Mouse (Mus musculus) C2C12 (cell line): Measurements from ENCODE around the gene Cpne4. TPM values are rescaled to one million over a fixed set of nuclear protein-coding genes. Genes with fewer than 3 reads are reported as not detected.

ENCODE experiments used
- H3K27me3 ChIP-seq: one replicate; pipeline ENCODE4 v1.6.1; 2011; ENCODE audit not compliant: control insufficient read depth, insufficient read depth, insufficient read length
- H3K36me3 ChIP-seq: one replicate; pipeline ENCODE4 v1.6.1; 2011; ENCODE audit not compliant: control insufficient read depth, insufficient read depth
- H3K4me3 ChIP-seq: one replicate; pipeline ENCODE4 v1.5.1; 2011; ENCODE audit warnings: mild to moderate bottlenecking, control low read depth; ENCODE audit not compliant: poor library complexity, insufficient read depth, severe bottlenecking
- H3K79me2 ChIP-seq: one replicate; pipeline ENCODE4 v1.6.1; 2011; ENCODE audit not compliant: control insufficient read depth, insufficient read depth
- H3K79me3 ChIP-seq: one replicate; pipeline ENCODE4 v1.6.1; 2011; ENCODE audit warnings: low read depth, control low read depth
- H3ac ChIP-seq: one replicate; pipeline ENCODE3; 2011; ENCODE audit warnings: low read depth; ENCODE audit not compliant: control insufficient read depth, insufficient read length
- CEBPB ChIP-seq: IDR thresholded peaks from one replicate; pipeline ENCODE4 v1.6.1; 2011; ENCODE audit warnings: low read depth, mild to moderate bottlenecking, control low read depth, moderate library complexity
- CTCF ChIP-seq: IDR thresholded peaks from one replicate; pipeline ENCODE4 v1.5.1; 2011; ENCODE audit not compliant: control insufficient read depth, insufficient read depth, insufficient read length
- FOSL1 ChIP-seq: IDR thresholded peaks from one replicate; pipeline ENCODE4 v1.8.0; 2011; ENCODE audit warnings: mild to moderate bottlenecking, low read length; ENCODE audit not compliant: poor library complexity, insufficient read depth, severe bottlenecking
- MAX ChIP-seq: IDR thresholded peaks from one replicate; pipeline ENCODE4 v1.6.1; 2011; ENCODE audit warnings: mild to moderate bottlenecking, control low read depth
- MYOD1 ChIP-seq: IDR thresholded peaks from one replicate; pipeline ENCODE4 v1.6.1; 2011; ENCODE audit warnings: low read depth; ENCODE audit not compliant: control insufficient read depth, insufficient read length
- MYOG ChIP-seq: IDR thresholded peaks from one replicate; pipeline ENCODE4 v1.6.1; 2011; ENCODE audit not compliant: control insufficient read depth, insufficient read length; ENCODE audit errors: extremely low read depth
- USF1 ChIP-seq: IDR thresholded peaks from one replicate; pipeline ENCODE4 v1.6.1; 2011; ENCODE audit warnings: low read depth, mild to moderate bottlenecking, control low read depth, moderate library complexity
- polyA plus RNA-seq: library from polyadenylated mRNA; unstranded; fragments of >200 nt; fragmentation: generic; extraction: Trizol; gene quantifications from one replicate; pipeline ENCODE4 v1.2.1, GENCODE M21; 2012; ENCODE audit warnings: missing spikeins

Cpne4 gene
- polyA plus RNA-seq, 1 experiment = not detected

GRCm38 (mm10) chr9:104913327-104913726 is 366.2 kb downstream of the Cpne4 start:
- Histone ChIP-seq H3ac (no peak overlapping the region), H3K79me2 (no peaks in the 10 kb centered on the region), H3K79me3 (no peaks in the 10 kb centered on the region), H3K27me3 (no peaks in the 10 kb centered on the region), H3K4me3 (no peak overlapping the region), H3K36me3 (no peaks in the 10 kb centered on the region)
- no peak for TF ChIP-seq FOSL1
- no peak for TF ChIP-seq MYOD1
- no peak for TF ChIP-seq MAX
- TF ChIP-seq USF1 = no peak
- no peak for TF ChIP-seq MYOG
- TF ChIP-seq CEBPB = no peak
- TF ChIP-seq CTCF = no peak

- TF ChIP-seq CEBPB (no peak), MYOG (no peak), CTCF (no peak), FOSL1 (no peak), MYOD1 (no peak), USF1 (no peak), MAX (no peak)
- H3K36me3 ChIP-seq = no peaks in the 10 kb centered on the region
- no peak overlapping the region for H3ac ChIP-seq
- no peak overlapping the region for H3K4me3 ChIP-seq
- H3K79me2 ChIP-seq = no peaks in the 10 kb centered on the region
- H3K27me3 ChIP-seq = no peaks in the 10 kb centered on the region
- no peaks in the 10 kb centered on the region for H3K79me3 ChIP-seq
Observed at GRCm38 (mm10) chr9:104921197-104921596, 374.1 kb downstream of the Cpne4 start.

- no peaks in the 10 kb centered on the region for H3K27me3 ChIP-seq
- TF ChIP-seq MYOG (no peak), CTCF (no peak), USF1 (no peak), MYOD1 (no peak), FOSL1 (no peak), CEBPB (no peak), MAX (no peak)
- no peaks in the 10 kb centered on the region for H3K36me3 ChIP-seq
- H3K79me3 ChIP-seq = no peaks in the 10 kb centered on the region
- no peak overlapping the region for H3ac ChIP-seq
- no peak overlapping the region for H3K4me3 ChIP-seq
- no peaks in the 10 kb centered on the region for H3K79me2 ChIP-seq
Observed at GRCm38 (mm10) chr9:104922051-104922450, 375.0 kb downstream of the Cpne4 start.

GRCm38 (mm10) chr9:104928806-104929205 is 381.7 kb downstream of the Cpne4 start:
- Histone ChIP-seq H3K36me3 (no peaks in the 10 kb centered on the region), H3K27me3 (no peaks in the 10 kb centered on the region), H3K79me2 (no peaks in the 10 kb centered on the region), H3K4me3 (no peak overlapping the region), H3K79me3 (no peaks in the 10 kb centered on the region), H3ac (no peak overlapping the region)
- TF ChIP-seq MAX = no peak
- no peak for TF ChIP-seq MYOD1
- TF ChIP-seq MYOG = no peak
- no peak for TF ChIP-seq USF1
- TF ChIP-seq CEBPB = no peak
- TF ChIP-seq FOSL1 = no peak
- no peak for TF ChIP-seq CTCF

GRCm38 (mm10) chr9:104940389-104940788 is 393.3 kb downstream of the Cpne4 start:
- Histone ChIP-seq H3K27me3 (no peaks in the 10 kb centered on the region), H3K79me3 (no peaks in the 10 kb centered on the region), H3K4me3 (no peak overlapping the region)

GRCm38 (mm10) chr9:104950551-104950950 is 403.5 kb downstream of the Cpne4 start:
- H3K79me2 ChIP-seq = no peaks in the 10 kb centered on the region
- no peak overlapping the region for H3ac ChIP-seq
- TF ChIP-seq USF1 (no peak), MYOD1 (no peak), MYOG (no peak), FOSL1 (no peak), MAX (no peak), CTCF (no peak), CEBPB (no peak)
- H3K4me3 ChIP-seq = no peak overlapping the region
- H3K79me3 ChIP-seq = no peaks in the 10 kb centered on the region
- no peaks in the 10 kb centered on the region for H3K27me3 ChIP-seq
- no peaks in the 10 kb centered on the region for H3K36me3 ChIP-seq

More at GRCm38 (mm10) chr9:104940389-104940788, 393.3 kb downstream of the Cpne4 start:
- no peaks in the 10 kb centered on the region for H3K36me3 ChIP-seq
- H3ac ChIP-seq = no peak overlapping the region
- H3K79me2 ChIP-seq = no peaks in the 10 kb centered on the region
- no peak for TF ChIP-seq FOSL1
- TF ChIP-seq MAX = no peak
- no peak for TF ChIP-seq CEBPB
- no peak for TF ChIP-seq MYOD1
- no peak for TF ChIP-seq MYOG
- no peak for TF ChIP-seq CTCF
- no peak for TF ChIP-seq USF1
